Mouse (Mus musculus) C2C12 (cell line): ENCODE data around the gene Arid3a. TPM values are rescaled to one million over a fixed set of nuclear protein-coding genes. Genes with fewer than 3 reads are reported as not detected.

Experiments
- H3K27me3 ChIP-seq: one replicate; pipeline ENCODE4 v1.6.1; 2011; ENCODE audit not compliant: control insufficient read depth, insufficient read depth, insufficient read length
- H3K36me3 ChIP-seq: one replicate; pipeline ENCODE4 v1.6.1; 2011; ENCODE audit not compliant: control insufficient read depth, insufficient read depth
- H3K4me3 ChIP-seq: one replicate; pipeline ENCODE4 v1.5.1; 2011; ENCODE audit warnings: mild to moderate bottlenecking, control low read depth; ENCODE audit not compliant: poor library complexity, insufficient read depth, severe bottlenecking
- H3K79me2 ChIP-seq: one replicate; pipeline ENCODE4 v1.6.1; 2011; ENCODE audit not compliant: control insufficient read depth, insufficient read depth
- H3K79me3 ChIP-seq: one replicate; pipeline ENCODE4 v1.6.1; 2011; ENCODE audit warnings: low read depth, control low read depth
- H3ac ChIP-seq: one replicate; pipeline ENCODE3; 2011; ENCODE audit warnings: low read depth; ENCODE audit not compliant: control insufficient read depth, insufficient read length
- CEBPB ChIP-seq: IDR thresholded peaks from one replicate; pipeline ENCODE4 v1.6.1; 2011; ENCODE audit warnings: low read depth, mild to moderate bottlenecking, control low read depth, moderate library complexity
- CTCF ChIP-seq: IDR thresholded peaks from one replicate; pipeline ENCODE4 v1.5.1; 2011; ENCODE audit not compliant: control insufficient read depth, insufficient read depth, insufficient read length
- FOSL1 ChIP-seq: IDR thresholded peaks from one replicate; pipeline ENCODE4 v1.8.0; 2011; ENCODE audit warnings: mild to moderate bottlenecking, low read length; ENCODE audit not compliant: poor library complexity, insufficient read depth, severe bottlenecking
- MAX ChIP-seq: IDR thresholded peaks from one replicate; pipeline ENCODE4 v1.6.1; 2011; ENCODE audit warnings: mild to moderate bottlenecking, control low read depth
- MYOD1 ChIP-seq: IDR thresholded peaks from one replicate; pipeline ENCODE4 v1.6.1; 2011; ENCODE audit warnings: low read depth; ENCODE audit not compliant: control insufficient read depth, insufficient read length
- MYOG ChIP-seq: IDR thresholded peaks from one replicate; pipeline ENCODE4 v1.6.1; 2011; ENCODE audit not compliant: control insufficient read depth, insufficient read length; ENCODE audit errors: extremely low read depth
- USF1 ChIP-seq: IDR thresholded peaks from one replicate; pipeline ENCODE4 v1.6.1; 2011; ENCODE audit warnings: low read depth, mild to moderate bottlenecking, control low read depth, moderate library complexity
- polyA plus RNA-seq: library from polyadenylated mRNA; unstranded; fragments of >200 nt; fragmentation: generic; extraction: Trizol; gene quantifications from one replicate; pipeline ENCODE4 v1.2.1, GENCODE M21; 2012; ENCODE audit warnings: missing spikeins

Gene Arid3a
- polyA plus RNA-seq, 1 experiment, result 0.74 TPM

DNA sequence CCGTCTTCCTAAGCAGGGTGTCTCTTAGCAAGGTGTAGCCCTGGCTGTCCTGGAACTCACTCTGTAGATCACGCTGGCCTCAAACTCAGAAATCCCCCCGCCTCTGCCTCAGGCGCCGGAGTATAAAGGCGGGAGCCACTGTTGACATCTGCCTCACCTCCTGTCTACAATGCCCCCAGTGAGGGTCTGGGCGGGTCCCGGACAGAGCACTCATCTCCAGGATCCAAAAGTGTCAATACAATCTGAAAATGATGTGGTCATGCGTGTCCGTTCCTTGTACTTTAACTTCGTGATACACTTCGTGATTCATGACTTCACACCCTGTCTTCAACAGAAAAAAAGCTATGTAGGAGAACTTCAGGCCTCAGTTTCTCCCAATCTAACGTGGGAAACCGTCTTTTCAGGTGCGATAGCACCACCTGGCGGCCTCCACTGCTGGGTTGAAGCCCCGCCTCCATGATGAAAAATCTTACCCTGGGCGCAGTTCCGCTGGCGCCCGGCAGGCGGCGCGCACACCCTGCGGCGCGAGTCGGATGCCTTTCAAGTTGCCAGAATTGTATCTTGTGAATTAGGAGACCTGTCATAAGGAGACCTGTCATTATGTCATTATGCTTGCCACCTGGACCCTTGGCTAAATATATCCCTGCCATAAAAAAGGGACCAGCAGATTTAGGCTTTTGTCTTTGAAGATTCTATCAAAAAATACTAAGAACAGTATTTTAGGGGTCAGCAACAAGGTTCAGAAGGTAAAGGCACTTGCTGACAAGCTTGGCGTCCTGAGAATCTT, 1.7 kb upstream of the Arid3a start:
- peak; percentile 22 for TF ChIP-seq MAX
- no peak for TF ChIP-seq CEBPB
- no peak for TF ChIP-seq MYOD1
- peak; percentile 98 for TF ChIP-seq CTCF
- no peak for TF ChIP-seq USF1
- TF ChIP-seq MYOG, result no peak
- TF ChIP-seq FOSL1, result no peak
- H3ac ChIP-seq, result no peak overlapping the region
- no peaks in the 10 kb centered on the region for H3K36me3 ChIP-seq
- peaks cover 17% of the 10 kb centered on the region for H3K27me3 ChIP-seq
- no peaks in the 10 kb centered on the region for H3K79me3 ChIP-seq
- H3K4me3 ChIP-seq, result no peak overlapping the region
- no peaks in the 10 kb centered on the region for H3K79me2 ChIP-seq

DNA sequence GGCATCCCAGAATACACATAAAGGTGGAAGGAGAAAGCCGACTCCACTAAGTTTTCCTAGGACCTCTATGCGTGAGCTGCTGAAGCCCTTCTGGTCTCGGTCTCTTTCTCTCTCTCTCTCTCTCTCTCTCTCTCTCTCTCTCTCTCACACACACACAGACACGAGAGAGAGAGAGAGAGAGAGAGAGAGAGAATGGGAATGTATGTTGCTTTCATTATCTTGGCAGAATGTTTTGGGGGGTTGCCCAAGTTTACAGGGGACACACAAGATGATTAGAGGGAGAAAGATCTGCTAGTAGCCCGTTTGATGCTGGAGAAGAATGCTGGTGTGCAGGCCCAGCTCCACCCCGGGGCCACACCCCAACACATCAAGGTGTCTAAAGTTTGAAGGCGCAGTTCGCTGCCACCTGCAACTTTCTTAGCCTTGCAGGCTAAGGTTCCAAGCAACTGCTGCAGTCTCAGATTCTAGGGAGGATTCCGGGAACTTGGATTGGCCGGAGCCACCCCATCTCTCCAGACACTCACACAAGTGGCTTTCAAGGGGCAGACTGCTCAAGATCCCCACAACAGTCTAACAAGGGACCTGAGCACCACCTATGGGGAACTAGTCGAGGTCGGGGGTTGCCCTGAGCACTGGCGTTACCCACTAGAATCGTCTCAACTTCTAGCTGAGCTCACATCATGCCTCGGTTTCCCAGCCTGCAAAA, 905 bp upstream of the Arid3a start:
- no peaks in the 10 kb centered on the region for H3K36me3 ChIP-seq
- peaks cover 10% of the 10 kb centered on the region for H3K27me3 ChIP-seq
- H3K79me2 ChIP-seq, result no peaks in the 10 kb centered on the region
- no peaks in the 10 kb centered on the region for H3K79me3 ChIP-seq
- H3ac ChIP-seq, result peak overlapping the region; percentile 50
- TF ChIP-seq FOSL1 (no peak), MAX (no peak), MYOG (no peak)
- H3K4me3 ChIP-seq, result peak overlapping the region; percentile 55

DNA sequence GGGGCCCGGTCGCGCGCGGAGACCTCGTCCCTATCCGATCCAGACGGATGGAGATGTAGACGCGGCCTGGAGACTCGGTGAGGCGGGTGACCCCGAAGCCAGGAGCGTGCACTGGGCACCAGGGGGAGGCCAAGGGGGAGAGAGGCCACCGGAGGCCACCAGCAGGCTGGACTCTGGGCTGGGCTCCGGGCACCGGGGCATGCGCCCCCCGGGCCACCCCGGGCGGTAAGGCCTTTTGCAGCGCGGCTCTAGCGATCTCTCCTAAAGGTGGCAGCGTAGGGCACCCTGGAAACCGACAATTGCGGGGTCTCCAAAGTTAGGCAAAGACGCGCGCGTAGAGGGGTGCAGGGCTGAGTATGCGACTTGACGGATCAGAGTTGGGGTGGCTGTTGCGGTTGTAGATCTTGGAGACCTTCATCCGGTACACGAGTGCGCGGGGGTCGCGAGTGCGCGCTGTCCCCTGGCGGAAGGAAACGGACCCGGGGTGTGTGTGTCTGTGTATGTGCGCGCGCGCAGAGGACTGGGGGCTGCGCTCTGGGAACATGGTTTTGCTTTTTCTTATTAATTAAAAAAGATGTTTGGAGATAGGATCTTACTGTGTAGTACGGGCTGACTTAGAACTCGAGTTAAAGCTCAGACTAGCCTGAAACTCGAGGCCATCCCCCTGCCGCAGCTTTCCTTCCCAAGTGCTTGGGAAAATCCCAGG, 634 bp downstream of the Arid3a start:
- no peak for TF ChIP-seq FOSL1
- TF ChIP-seq MYOD1, result no peak
- TF ChIP-seq MYOG, result no peak
- TF ChIP-seq MAX, result no peak
- TF ChIP-seq CEBPB, result no peak
- TF ChIP-seq USF1, result no peak
- no peak for TF ChIP-seq CTCF
- H3ac ChIP-seq, result peak overlapping the region; percentile 36

DNA sequence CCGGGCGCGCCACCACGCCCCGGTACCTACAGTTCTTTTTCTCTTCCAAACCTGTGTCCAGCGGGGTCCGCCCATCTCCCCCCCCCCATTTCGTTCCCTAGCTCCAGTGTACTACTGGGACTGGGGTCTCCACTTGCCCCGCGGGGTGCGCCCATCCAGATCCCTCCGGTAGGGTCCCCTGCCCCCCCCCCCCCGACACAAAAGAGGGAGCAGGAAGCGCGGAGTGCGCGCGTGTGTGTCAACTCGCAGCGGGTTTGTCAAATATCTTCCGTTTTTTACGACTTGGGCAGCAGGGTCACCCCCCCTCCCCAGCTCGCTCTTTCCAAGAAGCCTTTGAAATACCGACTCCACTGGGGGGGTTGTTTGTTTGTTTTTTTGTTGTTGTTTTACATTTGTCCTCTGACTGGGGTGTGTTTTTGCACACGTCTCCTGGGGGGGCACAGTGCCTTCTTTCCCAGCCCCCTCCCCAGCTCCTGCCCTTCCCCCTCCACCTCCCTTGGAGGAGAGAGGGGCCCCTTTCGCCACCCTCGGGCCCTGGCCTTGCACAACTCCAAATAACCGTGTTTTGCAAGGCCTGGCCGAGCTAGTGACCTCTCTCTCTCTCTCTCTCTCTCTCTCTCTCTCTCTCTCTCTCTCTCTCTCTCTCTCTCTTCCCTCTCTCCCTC, 1.3 kb downstream of the Arid3a start:
- Histone ChIP-seq H3K79me2 (no peaks in the 10 kb centered on the region), H3K36me3 (no peaks in the 10 kb centered on the region), H3K27me3 (no peaks in the 10 kb centered on the region), H3K4me3 (peak overlapping the region; percentile 55), H3ac (peak overlapping the region; percentile 36), H3K79me3 (no peaks in the 10 kb centered on the region)
- TF ChIP-seq MAX (no peak), MYOD1 (no peak)

More for the DNA sequence above, 634 bp downstream of the Arid3a start:
- no peaks in the 10 kb centered on the region for H3K79me2 ChIP-seq
- peak overlapping the region; percentile 55 for H3K4me3 ChIP-seq
- H3K36me3 ChIP-seq, result no peaks in the 10 kb centered on the region
- H3K27me3 ChIP-seq, result no peaks in the 10 kb centered on the region
- no peaks in the 10 kb centered on the region for H3K79me3 ChIP-seq

DNA sequence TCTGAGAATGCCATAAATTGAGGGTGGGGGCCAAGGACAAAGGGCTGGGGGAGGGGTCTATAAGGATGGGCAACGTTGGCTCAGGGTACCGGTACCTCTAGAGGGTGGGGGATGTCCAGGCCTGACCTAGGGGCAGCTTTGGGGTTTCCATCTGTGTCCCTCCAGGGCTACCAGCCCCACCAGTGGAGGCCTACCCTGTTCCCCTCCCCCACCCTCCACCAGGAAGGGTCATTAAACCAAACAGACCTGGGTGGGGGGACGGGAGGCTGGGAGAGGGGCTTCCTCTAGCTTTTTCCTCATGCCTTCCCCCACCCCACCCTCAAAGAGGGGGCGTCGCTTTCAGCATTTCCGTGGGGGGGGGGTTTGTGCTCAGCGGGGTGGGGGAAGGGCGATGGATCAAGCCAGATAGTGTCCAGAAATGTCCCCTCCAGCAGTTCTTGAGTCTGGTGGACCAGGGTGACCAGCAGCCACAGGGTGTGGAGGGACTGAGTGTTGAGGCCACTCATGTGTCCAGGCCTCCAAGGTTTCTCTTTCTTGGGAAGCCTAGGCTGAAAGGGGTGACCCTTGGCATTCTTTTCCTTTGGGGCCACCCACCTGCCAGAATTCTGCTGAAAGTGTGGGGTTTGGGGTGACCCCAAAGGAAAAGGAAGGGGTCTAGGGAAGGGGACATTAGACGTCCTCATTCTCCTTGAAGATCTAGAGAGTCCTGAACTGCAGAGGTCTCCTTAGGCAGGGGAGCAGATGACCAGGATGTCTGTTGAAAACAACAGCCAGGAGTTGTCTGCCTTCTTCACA, 2.3 kb downstream of the Arid3a start:
- H3ac ChIP-seq, result no peak overlapping the region
- no peak overlapping the region for H3K4me3 ChIP-seq
- H3K36me3 ChIP-seq, result no peaks in the 10 kb centered on the region
- H3K27me3 ChIP-seq, result no peaks in the 10 kb centered on the region
- no peaks in the 10 kb centered on the region for H3K79me3 ChIP-seq
- H3K79me2 ChIP-seq, result no peaks in the 10 kb centered on the region
- TF ChIP-seq CTCF (no peak), MAX (no peak), USF1 (no peak), MYOD1 (no peak)
